Mouse (Mus musculus) C2C12 (cell line): Measurements from ENCODE around the gene Rhebl1.

Experiments used
- CEBPB ChIP-seq: IDR thresholded peaks from one replicate; pipeline ENCODE4 v1.6.1; 2011; ENCODE audit warnings: low read depth, mild to moderate bottlenecking, control low read depth, moderate library complexity
- CTCF ChIP-seq: IDR thresholded peaks from one replicate; pipeline ENCODE4 v1.5.1; 2011; ENCODE audit not compliant: control insufficient read depth, insufficient read depth, insufficient read length
- FOSL1 ChIP-seq: IDR thresholded peaks from one replicate; pipeline ENCODE4 v1.8.0; 2011; ENCODE audit warnings: mild to moderate bottlenecking, low read length; ENCODE audit not compliant: poor library complexity, insufficient read depth, severe bottlenecking
- MYOD1 ChIP-seq: IDR thresholded peaks from one replicate; pipeline ENCODE4 v1.6.1; 2011; ENCODE audit warnings: low read depth; ENCODE audit not compliant: control insufficient read depth, insufficient read length
- USF1 ChIP-seq: IDR thresholded peaks from one replicate; pipeline ENCODE4 v1.6.1; 2011; ENCODE audit warnings: low read depth, mild to moderate bottlenecking, control low read depth, moderate library complexity

- TF ChIP-seq CTCF (no peak), USF1 (no peak), FOSL1 (no peak), MYOD1 (no peak), CEBPB (no peak)
Observed at GRCm38 (mm10) chr15:98893036-98893435, 1.3 kb downstream of the Rhebl1 start.
